Mouse (Mus musculus) heart, postnatal 10 days (tissue): ENCODE data around the gene Tsr1. TPM values are rescaled to one million over a fixed set of nuclear protein-coding genes. Genes with fewer than 3 reads are reported as not detected.

ENCODE experiments used
- DNase-seq, 2 experiments: peaks; one replicate each; pipeline ENCODE4 v3.0.0; 2021
- intact Hi-C: fragments of 180-260 bp; cut with DNase I; formaldehyde crosslinking; loops from one replicate; pipeline ENCODE4 v1.15.1; 2025
- total RNA-seq, 2 experiments: library from RNA; stranded (reverse); gene quantifications; 2 replicates each; pipeline ENCODE4 v1.2.3; 2021

The Tsr1 gene
- 10 to 100 TPM; 17.1 to 20.1 TPM for total RNA-seq

- intact Hi-C loops, result loop anchor here (1.0 kb wide), 1 partner anchor 28 kb away; no protein-coding TSS in a partner anchor
- peak; percentile 94 for DNase-seq
Observed at GRCm38 (mm10) chr11:74897678-74898516, at the start of gene Tsr1. Tsr1 (plus strand) TSS chr11:74898071.

GRCm38 (mm10) chr11:74850998-74851661 lies 46.7 kb upstream of the Tsr1 start:
- no peak for DNase-seq
- intact Hi-C loops, result no loop called here

- DNase-seq, result no peak
Observed at GRCm38 (mm10) chr11:74857756-74858155, 40.1 kb upstream of the Tsr1 start.

GRCm38 (mm10) chr11:74862129-74862528 lies 35.7 kb upstream of the Tsr1 start:
- intact Hi-C loops, result no loop called here
- DNase-seq, result no peak

More at GRCm38 (mm10) chr11:74857756-74858155, 40.1 kb upstream of the Tsr1 start:
- intact Hi-C loops, result no loop called here

- peak; percentile 58 to 65 for DNase-seq
- intact Hi-C loops, result no loop called here
Observed at GRCm38 (mm10) chr11:74863471-74863870, 34.4 kb upstream of the Tsr1 start.

GRCm38 (mm10) chr11:74864421-74864820 lies 33.5 kb upstream of the Tsr1 start:
- no peak for DNase-seq
- intact Hi-C loops, result no loop called here

GRCm38 (mm10) chr11:74865252-74865651 lies 32.6 kb upstream of the Tsr1 start:
- no peak for DNase-seq
- intact Hi-C loops, result no loop called here

- intact Hi-C loops, result no loop called here
- DNase-seq, result peak; percentile 85 to 89
Observed at GRCm38 (mm10) chr11:74866640-74867039, 31.2 kb upstream of the Tsr1 start.

- intact Hi-C loops, result no loop called here
- DNase-seq, result peak; percentile 88 to 92
Observed at GRCm38 (mm10) chr11:74867181-74867580, 30.7 kb upstream of the Tsr1 start.

GRCm38 (mm10) chr11:74868046-74868760 lies 29.7 kb upstream of the Tsr1 start:
- no peak for DNase-seq
- intact Hi-C loops, result no loop called here

GRCm38 (mm10) chr11:74869603-74870002 lies 28.3 kb upstream of the Tsr1 start:
- no peak for DNase-seq
- intact Hi-C loops, result no loop called here

GRCm38 (mm10) chr11:74870544-74870943 lies 27.3 kb upstream of the Tsr1 start:
- no peak for DNase-seq
- intact Hi-C loops, result no loop called here

- intact Hi-C loops, result no loop called here
- peak; percentile 34 to 37 for DNase-seq
Observed at GRCm38 (mm10) chr11:74870991-74871622, 26.8 kb upstream of the Tsr1 start.

GRCm38 (mm10) chr11:74874630-74875029 lies 23.2 kb upstream of the Tsr1 start:
- intact Hi-C loops, result no loop called here
- no peak for DNase-seq

GRCm38 (mm10) chr11:74876801-74877200 lies 21.1 kb upstream of the Tsr1 start:
- DNase-seq, result peak; percentile 67 to 71
- intact Hi-C loops, result no loop called here

GRCm38 (mm10) chr11:74880999-74881398 lies 16.9 kb upstream of the Tsr1 start:
- DNase-seq, result no peak
- intact Hi-C loops, result no loop called here

- intact Hi-C loops, result no loop called here
- DNase-seq, result no peak
Observed at GRCm38 (mm10) chr11:74881979-74882378, 15.9 kb upstream of the Tsr1 start.

- intact Hi-C loops, result no loop called here
Observed at GRCm38 (mm10) chr11:74883098-74883497, 14.8 kb upstream of the Tsr1 start.

GRCm38 (mm10) chr11:74894619-74895018 lies 3.3 kb upstream of the Tsr1 start:
- DNase-seq, result peak in 1 of 2 experiments; percentile 17

More at GRCm38 (mm10) chr11:74883098-74883497, 14.8 kb upstream of the Tsr1 start:
- no peak for DNase-seq

More at GRCm38 (mm10) chr11:74894619-74895018, 3.3 kb upstream of the Tsr1 start:
- intact Hi-C loops, result no loop called here
